Mouse (Mus musculus) ES-Bruce4 (cell line): ENCODE data around the gene Cacna1g. TPM values are rescaled to one million over a fixed set of nuclear protein-coding genes. Genes with fewer than 3 reads are reported as not detected.
A peak's percentile ranks its signal among the peaks of the same experiment; 100 is the strongest.

Experiments used
- H3K27ac ChIP-seq: 2 replicates; pipeline ENCODE4 v1.5.1; 2012; ENCODE audit warnings: low read length, inconsistent platforms; ENCODE audit not compliant: insufficient read depth
- H3K27me3 ChIP-seq: 2 replicates; pipeline ENCODE4 v1.6.1; 2012; ENCODE audit warnings: mild to moderate bottlenecking, low read length, inconsistent platforms; ENCODE audit not compliant: control insufficient read depth, poor library complexity, insufficient read depth, severe bottlenecking
- H3K36me3 ChIP-seq: 2 replicates; pipeline ENCODE4 v1.6.1; 2012; ENCODE audit warnings: inconsistent platforms, mild to moderate bottlenecking, low read length, moderate library complexity; ENCODE audit not compliant: control insufficient read depth, poor library complexity, insufficient read depth, severe bottlenecking
- H3K4me1 ChIP-seq: one replicate; pipeline ENCODE4 v1.8.1; 2011; ENCODE audit warnings: low read length; ENCODE audit not compliant: control insufficient read depth, insufficient read depth
- H3K4me3 ChIP-seq: 2 replicates; pipeline ENCODE4 v1.5.1; 2011; ENCODE audit warnings: low read depth, mild to moderate bottlenecking, low read length
- H3K9ac ChIP-seq: 2 replicates; pipeline ENCODE4 v1.6.1; 2012; ENCODE audit warnings: low read depth, mild to moderate bottlenecking, inconsistent platforms; ENCODE audit not compliant: poor library complexity, severe bottlenecking
- H3K9me3 ChIP-seq: replicated peaks from 2 replicates; pipeline ENCODE4 v1.6.1; 2012; ENCODE audit warnings: mild to moderate bottlenecking, low read length, inconsistent platforms; ENCODE audit not compliant: control insufficient read depth, poor library complexity, insufficient read depth, severe bottlenecking
- CTCF ChIP-seq: IDR thresholded peaks from one replicate; pipeline ENCODE4 v1.8.1; 2011; ENCODE audit warnings: low read depth, low read length
- EP300 ChIP-seq: IDR thresholded peaks from 2 replicates; pipeline ENCODE4 v1.6.1; 2011; ENCODE audit warnings: low read depth, low read length; ENCODE audit not compliant: insufficient read depth
- POLR2A ChIP-seq: IDR thresholded peaks from one replicate; pipeline ENCODE4 v1.8.1; 2011; ENCODE audit warnings: low read length; ENCODE audit not compliant: insufficient read depth
- polyA plus RNA-seq: library from polyadenylated mRNA; stranded (reverse); fragments of >200 nt; gene quantifications from 2 replicates; pipeline ENCODE4 v1.2.4, GENCODE M21; 2011; ENCODE audit warnings: low read depth; ENCODE audit not compliant: missing spikeins, insufficient read depth, insufficient read length

Gene Cacna1g
- polyA plus RNA-seq, 1 experiment, result 2.9 TPM

GRCm38 (mm10) chr11:94499661-94500152, 25.7 kb upstream of the Cacna1g start, which contains the start of gene Epn3:
Gene Epn3 (minus strand): TSS chr11:94499974.
- Histone ChIP-seq H3K27me3 (no peaks in the 10 kb centered on the region), H3K9ac (peak within 1 kb of the TSS; percentile 3), H3K4me3 (peak within 1 kb of the TSS; percentile 39), H3K4me1 (peaks cover 2% of the 10 kb centered on the region), H3K9me3 (no peaks in the 10 kb centered on the region), H3K27ac (no peak within 1 kb of the TSS), H3K36me3 (no peaks in the 10 kb centered on the region)
- TF ChIP-seq CTCF, result no peak
- TF ChIP-seq EP300, result no peak
- TF ChIP-seq POLR2A, result no peak

GRCm38 (mm10) chr11:94499035-94499434, 25.0 kb upstream of the Cacna1g start:
- peaks cover 2% of the 10 kb centered on the region for H3K4me1 ChIP-seq
- H3K27ac ChIP-seq, result no peak overlapping the region
- H3K9me3 ChIP-seq, result no peaks in the 10 kb centered on the region
- no peaks in the 10 kb centered on the region for H3K36me3 ChIP-seq
- TF ChIP-seq EP300 (no peak), POLR2A (no peak), CTCF (no peak)
- no peaks in the 10 kb centered on the region for H3K27me3 ChIP-seq
- no peak overlapping the region for H3K4me3 ChIP-seq
- H3K9ac ChIP-seq, result no peak overlapping the region

GRCm38 (mm10) chr11:94498093-94498996, 24.3 kb upstream of the Cacna1g start:
- Histone ChIP-seq H3K4me1 (peaks cover 2% of the 10 kb centered on the region), H3K4me3 (no peak overlapping the region), H3K27ac (no peak overlapping the region), H3K9me3 (no peaks in the 10 kb centered on the region), H3K36me3 (no peaks in the 10 kb centered on the region), H3K9ac (no peak overlapping the region), H3K27me3 (no peaks in the 10 kb centered on the region)
- TF ChIP-seq CTCF, result no peak
- TF ChIP-seq EP300, result no peak
- no peak for TF ChIP-seq POLR2A

- Histone ChIP-seq H3K36me3 (no peaks in the 10 kb centered on the region), H3K9ac (no peak overlapping the region), H3K4me1 (peaks cover 2% of the 10 kb centered on the region), H3K27me3 (no peaks in the 10 kb centered on the region), H3K27ac (no peak overlapping the region), H3K4me3 (no peak overlapping the region), H3K9me3 (no peaks in the 10 kb centered on the region)
- TF ChIP-seq CTCF (no peak), POLR2A (no peak), EP300 (no peak)
Measured at GRCm38 (mm10) chr11:94495415-94495814, 21.4 kb upstream of the Cacna1g start.

GRCm38 (mm10) chr11:94491749-94492099, 17.7 kb upstream of the Cacna1g start:
- Histone ChIP-seq H3K4me1 (no peaks in the 10 kb centered on the region), H3K27ac (no peak overlapping the region), H3K9me3 (no peaks in the 10 kb centered on the region), H3K9ac (peak overlapping the region; percentile 71), H3K27me3 (no peaks in the 10 kb centered on the region), H3K36me3 (no peaks in the 10 kb centered on the region), H3K4me3 (peak overlapping the region; percentile 62)
- no peak for TF ChIP-seq POLR2A
- no peak for TF ChIP-seq EP300
- no peak for TF ChIP-seq CTCF
